Mouse (Mus musculus): ENCODE results near the gene Tor1aip1.

GRCm38 (mm10) chr1:156003201-156003935, 32.9 kb downstream of the Tor1aip1 start:
- TF ChIP-seq GATA1 (IDR thresholded peaks at IDR 0.05; ENCODE audit: low read length) (no peak), TAL1 (IDR thresholded peaks at IDR 0.05; ENCODE audit: low read length) (no peak)

All from erythroblast, embryonic 14.5 days (primary cell).